Mouse (Mus musculus): Measurements from ENCODE around the gene Gm10570. TPM values are rescaled to one million over a fixed set of nuclear protein-coding genes. Genes with fewer than 3 reads are reported as not detected.

Gene Gm10570
- total and polyA plus RNA-seq, 2 experiments from 2014 or later, result 2.8 TPM; not detected in 1

- no peak overlapping the region for H3K4me3 ChIP-seq (ENCODE audit: low read depth, low read length)
- TF ChIP-seq CTCF (IDR thresholded peaks at IDR 0.05; ENCODE audit: low read depth) (peak; percentile 23; the same call in 1 of the 2 replicates), EP300 (IDR thresholded peaks at IDR 0.05; ENCODE audit: low read depth) (no peak)
- 30% methylated on average over 5 of the region's 5 CpGs for WGBS
- peaks cover 14% of the 10 kb centered on the region for H3K27me3 ChIP-seq (ENCODE audit: control insufficient read depth, insufficient read depth, low read length)
- no peak overlapping the region for H3K27ac ChIP-seq (ENCODE audit: low read depth)
- ATAC-seq (ENCODE audit: insufficient read depth, low read depth), result no peak
- H3K9me3 ChIP-seq (replicated peaks; ENCODE audit: control insufficient read depth, low read length), result no peaks in the 10 kb centered on the region
- no peak overlapping the region for H3K9ac ChIP-seq (replicated peaks; ENCODE audit: low read depth, low read length)
- H3K4me2 ChIP-seq (ENCODE audit: low read depth, low read length), result no peak overlapping the region
- DNase-seq (ENCODE audit: low spot score), result no peak
- no peaks in the 10 kb centered on the region for H3K4me1 ChIP-seq (ENCODE audit: control insufficient read depth, insufficient read depth)
- H3K36me3 ChIP-seq (replicated peaks; ENCODE audit: control insufficient read depth, insufficient read depth, low read length), result no peaks in the 10 kb centered on the region
Measured at GRCm38 (mm10) chr4:130260406-130260805, 48.1 kb downstream of the Gm10570 start.

Other genes starting within 250 kb of the Gm10570 start
- 70.8 and 98.8 TPM in 2 replicates for gene Pef1, start 206.1 kb downstream of the Gm10570 start, total RNA-seq (2014; rRNA removed; ENCODE audit: low replicate concordance)
- gene Pef1, start 206.1 kb downstream of the Gm10570 start, polyA plus RNA-seq (2015; fragmentation: Nextera tagmentation; extraction: Ambion mirVana), result 49.2 and 50.7 TPM in 2 replicates
- gene Hcrtr1, start 169.3 kb downstream of the Gm10570 start, total RNA-seq (2014; rRNA removed; ENCODE audit: low replicate concordance), result not detected in 2 replicates
- not detected in 2 replicates for gene Hcrtr1, start 169.3 kb downstream of the Gm10570 start, polyA plus RNA-seq (2015; fragmentation: Nextera tagmentation; extraction: Ambion mirVana)
- 128 and 168 TPM in 2 replicates for gene Tinagl1, start 133.6 kb downstream of the Gm10570 start, total RNA-seq (2014; rRNA removed; ENCODE audit: low replicate concordance)
- 56.1 and 61.3 TPM in 2 replicates for gene Tinagl1, start 133.6 kb downstream of the Gm10570 start, polyA plus RNA-seq (2015; fragmentation: Nextera tagmentation; extraction: Ambion mirVana)
- not detected in 2 replicates for gene Gm853, start 86.3 kb downstream of the Gm10570 start, total RNA-seq (2014; rRNA removed; ENCODE audit: low replicate concordance)
- not detected in 2 replicates for gene Gm853, start 86.3 kb downstream of the Gm10570 start, polyA plus RNA-seq (2015; fragmentation: Nextera tagmentation; extraction: Ambion mirVana)
- gene Serinc2, start 29.5 kb downstream of the Gm10570 start, total RNA-seq (2014; rRNA removed; ENCODE audit: low replicate concordance), result 1.3 and 1.9 TPM in 2 replicates
- 1.3 TPM in 2 replicates for gene Serinc2, start 29.5 kb downstream of the Gm10570 start, polyA plus RNA-seq (2015; fragmentation: Nextera tagmentation; extraction: Ambion mirVana)
- 2,071 and 3,924 TPM in 2 replicates for gene Fabp3, start 79 bp downstream of the Gm10570 start, total RNA-seq (2014; rRNA removed; ENCODE audit: low replicate concordance)
- 10,729 and 11,746 TPM in 2 replicates for gene Fabp3, start 79 bp downstream of the Gm10570 start, polyA plus RNA-seq (2015; fragmentation: Nextera tagmentation; extraction: Ambion mirVana)
- gene Zcchc17, start 51.3 kb upstream of the Gm10570 start, total RNA-seq (2014; rRNA removed; ENCODE audit: low replicate concordance), result 19.6 and 20.0 TPM in 2 replicates
- gene Zcchc17, start 51.3 kb upstream of the Gm10570 start, polyA plus RNA-seq (2015; fragmentation: Nextera tagmentation; extraction: Ambion mirVana), result 39.6 and 46.8 TPM in 2 replicates
- 36.8 and 39.2 TPM in 2 replicates for gene Snrnp40, start 51.5 kb upstream of the Gm10570 start, total RNA-seq (2014; rRNA removed; ENCODE audit: low replicate concordance)
- gene Snrnp40, start 51.5 kb upstream of the Gm10570 start, polyA plus RNA-seq (2015; fragmentation: Nextera tagmentation; extraction: Ambion mirVana), result 41.2 and 41.4 TPM in 2 replicates

Data from heart, postnatal 0 days (tissue).